Mouse (Mus musculus): ENCODE data around the gene 4922502D21Rik.

- no peak for TF ChIP-seq GATA1 (IDR thresholded peaks at IDR 0.05; ENCODE audit: borderline replicate concordance, low read length)
- no peak for TF ChIP-seq FLI1 (IDR thresholded peaks at IDR 0.05; ENCODE audit: low read length)
Observed at GRCm38 (mm10) chr6:129365959-129366359, 34.4 kb upstream of the 4922502D21Rik start.
